Mouse (Mus musculus): ENCODE measurements at regions not wholly inside any gene's neighbourhood (a gene's known extent, or its start where the extent isn't known, plus 50 kb on each side); places are given as distances from the start of the nearest gene placed in this dataset.

DNA sequence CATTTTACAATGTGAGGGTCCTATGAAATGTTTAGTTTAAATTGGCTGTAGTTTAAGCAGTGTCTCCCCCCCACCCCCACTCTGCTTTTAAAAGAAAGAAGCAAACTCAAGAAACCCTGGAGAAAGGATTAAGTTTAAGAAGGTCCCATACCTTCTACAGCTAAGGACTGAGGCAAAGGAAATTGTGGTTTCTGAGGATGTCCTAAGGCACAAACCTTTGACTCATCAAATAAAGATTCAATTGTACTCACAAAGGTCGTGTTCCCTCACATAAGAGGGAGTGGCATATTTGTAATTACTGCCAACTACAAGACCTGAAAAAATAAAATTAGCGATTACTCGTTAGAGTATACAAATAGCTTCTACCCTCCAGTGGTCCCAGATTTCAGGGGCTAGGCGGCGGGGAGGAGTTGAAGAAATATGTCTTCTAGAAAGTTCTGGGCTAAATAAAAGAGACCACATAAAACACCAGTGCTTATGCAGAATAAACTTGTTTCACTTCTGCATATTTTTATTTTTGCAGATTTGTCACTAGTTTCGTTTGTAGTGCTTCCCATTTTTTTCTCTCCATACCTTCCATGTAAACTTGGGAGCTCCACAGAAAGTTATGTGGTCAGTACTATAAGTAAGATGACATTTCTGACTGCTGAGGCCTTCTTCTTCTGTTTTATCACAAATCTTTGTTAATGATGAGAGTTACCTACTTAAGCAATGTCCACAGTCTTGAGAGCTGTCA lies 127.0 kb downstream of the Csl start:
- Histone ChIP-seq H3K4me1 (ENCODE audit: control insufficient read depth, insufficient read depth, low read length) (no peaks in the 10 kb centered on the region), H3K27ac (ENCODE audit: insufficient read depth, low read length) (no peak overlapping the region), H3K4me3 (ENCODE audit: insufficient read depth, low read length) (no peak overlapping the region)
- TF ChIP-seq POLR2A (IDR thresholded peaks at IDR 0.05; ENCODE audit: extremely low read depth, insufficient read depth, low read length) (no peak), CTCF (IDR thresholded peaks at IDR 0.05; ENCODE audit: extremely low read depth, insufficient read depth, low read length) (no peak)

DNA sequence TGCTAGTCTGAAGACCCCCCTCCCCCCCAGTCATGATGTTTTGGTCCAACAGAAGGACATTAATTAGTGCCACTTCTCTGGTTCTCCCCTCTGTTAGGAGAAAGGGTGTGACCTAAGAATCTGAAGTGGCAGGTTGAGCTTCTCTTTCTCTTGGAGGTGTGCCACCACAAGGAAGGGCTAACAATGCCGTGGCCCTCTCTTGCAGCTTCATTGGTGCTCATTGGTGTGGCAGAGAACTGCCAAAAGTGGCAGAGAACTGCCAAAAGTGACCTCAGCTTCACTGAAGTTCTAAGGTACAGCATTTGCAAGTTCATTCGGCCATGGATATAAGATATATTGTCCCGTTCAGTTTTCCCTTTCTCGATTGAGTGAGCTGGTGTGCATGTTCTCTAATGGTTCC lies 123.7 kb downstream of the Csl start:
- Histone ChIP-seq H3K27ac (ENCODE audit: insufficient read depth, low read length) (no peak overlapping the region), H3K4me3 (ENCODE audit: insufficient read depth, low read length) (no peak overlapping the region), H3K4me1 (ENCODE audit: control insufficient read depth, insufficient read depth, low read length) (no peaks in the 10 kb centered on the region)
- TF ChIP-seq CTCF (IDR thresholded peaks at IDR 0.05; ENCODE audit: extremely low read depth, insufficient read depth, low read length) (no peak), POLR2A (IDR thresholded peaks at IDR 0.05; ENCODE audit: extremely low read depth, insufficient read depth, low read length) (no peak)

DNA sequence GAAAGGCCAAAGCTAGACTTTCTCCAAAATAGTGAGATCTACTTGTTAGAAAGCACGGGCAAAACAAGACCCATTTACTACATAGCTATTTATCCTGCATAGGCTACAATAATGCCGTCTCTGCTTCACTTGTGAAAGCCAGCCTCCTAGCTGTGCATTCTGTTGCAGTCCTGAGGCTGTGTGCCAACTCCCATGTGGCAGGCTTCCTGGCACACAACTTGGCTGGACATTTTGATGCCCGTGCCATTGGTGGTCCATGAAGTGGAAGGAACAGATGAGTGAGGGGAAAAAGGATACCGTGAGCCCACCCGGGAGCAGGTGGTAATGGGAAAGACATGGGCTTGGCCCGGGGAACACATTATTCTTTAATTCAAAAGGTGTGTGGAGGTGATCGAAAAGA lies 120.4 kb downstream of the Csl start:
- Histone ChIP-seq H3K27ac (ENCODE audit: insufficient read depth, low read length) (no peak overlapping the region), H3K4me3 (ENCODE audit: insufficient read depth, low read length) (no peak overlapping the region), H3K4me1 (ENCODE audit: control insufficient read depth, insufficient read depth, low read length) (no peaks in the 10 kb centered on the region)
- no peak for TF ChIP-seq CTCF (IDR thresholded peaks at IDR 0.05; ENCODE audit: extremely low read depth, insufficient read depth, low read length)
- no peak for TF ChIP-seq POLR2A (IDR thresholded peaks at IDR 0.05; ENCODE audit: extremely low read depth, insufficient read depth, low read length)

DNA sequence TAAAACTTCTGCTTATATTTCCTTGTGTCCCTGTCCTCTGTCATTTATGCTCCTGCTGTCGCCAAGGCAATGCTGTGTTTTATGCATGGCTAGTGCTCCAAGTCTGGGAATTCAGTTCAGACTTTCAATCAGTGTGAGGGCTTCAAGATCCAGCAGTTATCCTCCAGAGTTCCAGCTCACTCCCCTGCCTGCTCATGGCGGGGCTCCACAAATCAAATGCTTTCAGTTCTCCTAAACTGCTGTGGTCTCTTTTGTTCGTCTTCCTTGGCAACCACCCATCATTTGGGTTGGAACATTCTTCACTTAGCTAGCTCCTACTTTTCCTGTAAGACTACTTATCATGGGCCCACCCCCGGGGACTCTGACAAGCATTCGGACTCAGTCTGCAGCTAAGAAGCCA lies 120.0 kb downstream of the Csl start:
- no peak overlapping the region for H3K27ac ChIP-seq (ENCODE audit: insufficient read depth, low read length)

DNA sequence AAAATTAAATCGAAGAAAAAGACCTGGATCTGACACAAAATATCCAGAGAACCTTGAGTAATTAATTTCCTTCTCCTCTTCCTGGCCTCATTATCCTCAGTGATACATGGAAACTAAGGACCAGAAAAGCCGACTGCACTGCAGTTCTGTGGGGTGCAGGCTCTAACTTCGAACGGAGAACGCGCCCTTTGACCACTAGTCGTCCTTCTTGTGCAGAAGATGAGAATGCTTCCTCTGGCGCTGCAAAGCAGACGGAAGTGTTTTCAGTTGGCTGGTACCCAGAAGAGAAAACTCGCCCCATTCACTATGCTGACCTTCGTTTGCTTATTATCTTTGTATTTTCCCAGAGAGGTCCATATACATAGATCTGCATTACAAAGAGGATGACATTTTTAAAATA lies 117.7 kb downstream of the Csl start:
- H3K4me3 ChIP-seq (ENCODE audit: insufficient read depth, low read length) = no peak overlapping the region
- no peak for TF ChIP-seq POLR2A (IDR thresholded peaks at IDR 0.05; ENCODE audit: extremely low read depth, insufficient read depth, low read length)
- TF ChIP-seq CTCF (IDR thresholded peaks at IDR 0.05; ENCODE audit: extremely low read depth, insufficient read depth, low read length) = peak; percentile 86

More for the DNA sequence above, 120.0 kb downstream of the Csl start:
- Histone ChIP-seq H3K4me3 (ENCODE audit: insufficient read depth, low read length) (no peak overlapping the region), H3K4me1 (ENCODE audit: control insufficient read depth, insufficient read depth, low read length) (no peaks in the 10 kb centered on the region)
- TF ChIP-seq CTCF (IDR thresholded peaks at IDR 0.05; ENCODE audit: extremely low read depth, insufficient read depth, low read length) (no peak), POLR2A (IDR thresholded peaks at IDR 0.05; ENCODE audit: extremely low read depth, insufficient read depth, low read length) (no peak)

DNA sequence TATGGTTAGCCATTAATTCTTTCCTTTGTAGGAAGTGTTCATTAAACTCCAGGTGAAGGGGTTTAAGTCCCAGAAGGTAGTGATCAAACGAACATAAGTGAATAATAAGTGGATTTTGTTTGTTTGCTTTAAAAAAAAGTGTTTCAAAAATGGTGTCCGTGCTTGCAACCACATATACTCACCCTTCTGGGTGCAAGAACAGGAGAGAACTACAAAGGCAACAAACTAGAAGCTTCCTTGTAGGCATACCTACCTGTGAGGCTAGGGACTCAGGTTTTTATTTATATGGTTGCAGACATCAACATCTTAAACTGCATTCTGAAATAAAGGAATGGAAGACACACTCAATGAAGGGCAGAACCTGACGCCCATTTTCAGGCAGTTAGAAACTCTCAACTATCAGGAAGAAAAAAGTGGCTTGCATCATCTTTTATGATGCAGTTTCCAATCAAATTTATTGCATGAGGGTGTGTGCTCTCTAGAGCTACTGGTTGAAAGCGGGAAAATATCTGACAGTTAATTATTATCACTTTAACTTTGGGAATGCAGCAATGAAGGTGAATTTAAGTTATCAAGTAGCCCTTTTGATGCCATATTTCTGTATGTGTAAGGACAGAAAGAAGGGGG lies 117.1 kb downstream of the Csl start:
- Histone ChIP-seq H3K27ac (ENCODE audit: insufficient read depth, low read length) (no peak overlapping the region), H3K4me1 (ENCODE audit: control insufficient read depth, insufficient read depth, low read length) (no peaks in the 10 kb centered on the region), H3K4me3 (ENCODE audit: insufficient read depth, low read length) (no peak overlapping the region)
- no peak for TF ChIP-seq CTCF (IDR thresholded peaks at IDR 0.05; ENCODE audit: extremely low read depth, insufficient read depth, low read length)
- TF ChIP-seq POLR2A (IDR thresholded peaks at IDR 0.05; ENCODE audit: extremely low read depth, insufficient read depth, low read length) = no peak

More for the DNA sequence above, 117.7 kb downstream of the Csl start:
- H3K27ac ChIP-seq (ENCODE audit: insufficient read depth, low read length) = no peak overlapping the region
- no peaks in the 10 kb centered on the region for H3K4me1 ChIP-seq (ENCODE audit: control insufficient read depth, insufficient read depth, low read length)

DNA sequence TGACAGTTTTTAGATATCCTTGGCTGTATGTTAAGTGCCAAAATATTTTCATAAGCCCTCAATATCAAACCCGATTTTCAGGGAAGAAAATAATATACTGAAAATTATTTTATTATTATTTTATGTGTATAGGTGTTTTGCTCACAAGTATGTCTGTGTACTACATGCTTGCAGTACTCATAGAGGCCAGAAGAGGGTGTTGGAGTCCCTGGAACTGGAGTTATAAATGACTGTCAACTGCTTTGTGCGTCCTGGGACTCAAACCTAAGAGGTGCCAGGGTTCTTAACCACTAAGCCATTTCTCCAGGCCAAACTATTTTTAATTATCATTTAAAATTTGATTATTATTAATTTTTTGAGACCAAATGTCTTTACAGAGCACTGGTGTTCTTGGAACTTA lies 114.5 kb downstream of the Csl start:
- Histone ChIP-seq H3K4me3 (ENCODE audit: insufficient read depth, low read length) (no peak overlapping the region), H3K4me1 (ENCODE audit: control insufficient read depth, insufficient read depth, low read length) (no peaks in the 10 kb centered on the region), H3K27ac (ENCODE audit: insufficient read depth, low read length) (no peak overlapping the region)
- no peak for TF ChIP-seq CTCF (IDR thresholded peaks at IDR 0.05; ENCODE audit: extremely low read depth, insufficient read depth, low read length)
- TF ChIP-seq POLR2A (IDR thresholded peaks at IDR 0.05; ENCODE audit: extremely low read depth, insufficient read depth, low read length) = no peak

DNA sequence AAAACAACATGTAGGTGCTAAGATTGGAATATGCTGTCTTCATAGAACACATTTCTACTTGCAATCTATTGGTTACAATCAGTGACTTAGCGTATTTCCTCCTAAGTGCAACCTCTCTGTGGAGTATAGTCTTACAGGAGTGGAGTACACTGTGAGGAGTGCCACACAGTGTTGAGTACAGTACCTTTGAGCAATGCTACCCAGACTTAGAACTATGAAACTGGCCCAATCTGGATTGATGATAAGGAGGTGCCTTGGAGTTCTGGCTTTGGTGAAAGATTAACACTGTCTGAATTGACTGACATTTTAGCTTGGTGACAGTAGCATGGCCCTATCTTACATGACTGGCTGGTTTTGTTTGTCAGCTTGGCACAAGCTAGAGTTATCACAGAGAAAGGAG lies 107.4 kb downstream of the Csl start:
- Histone ChIP-seq H3K4me3 (ENCODE audit: insufficient read depth, low read length) (no peak overlapping the region), H3K4me1 (ENCODE audit: control insufficient read depth, insufficient read depth, low read length) (no peaks in the 10 kb centered on the region), H3K27ac (ENCODE audit: insufficient read depth, low read length) (no peak overlapping the region)
- TF ChIP-seq CTCF (IDR thresholded peaks at IDR 0.05; ENCODE audit: extremely low read depth, insufficient read depth, low read length) = no peak
- no peak for TF ChIP-seq POLR2A (IDR thresholded peaks at IDR 0.05; ENCODE audit: extremely low read depth, insufficient read depth, low read length)

DNA sequence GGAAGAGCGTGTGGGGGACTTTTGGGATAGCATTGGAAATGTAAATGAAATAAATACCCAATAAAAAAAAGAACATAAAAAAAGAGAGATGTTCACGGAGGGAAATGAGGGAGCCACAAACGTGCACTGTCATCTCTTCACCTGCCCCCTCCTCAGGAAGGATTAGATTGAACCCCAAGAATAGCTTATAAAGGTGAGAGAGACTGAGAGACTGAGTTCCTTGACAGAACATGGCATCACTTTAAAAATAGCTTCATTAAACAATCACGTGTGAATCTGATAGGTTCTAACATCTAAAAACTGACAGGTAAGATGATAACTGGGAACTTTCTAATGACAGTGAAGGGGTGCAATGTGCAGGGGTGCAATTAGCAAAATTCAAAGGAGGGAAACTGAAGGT lies 105.2 kb downstream of the Csl start:
- H3K27ac ChIP-seq (ENCODE audit: insufficient read depth, low read length) = no peak overlapping the region
- TF ChIP-seq CTCF (IDR thresholded peaks at IDR 0.05; ENCODE audit: extremely low read depth, insufficient read depth, low read length) = no peak
- no peak for TF ChIP-seq POLR2A (IDR thresholded peaks at IDR 0.05; ENCODE audit: extremely low read depth, insufficient read depth, low read length)
- no peak overlapping the region for H3K4me3 ChIP-seq (ENCODE audit: insufficient read depth, low read length)
- no peaks in the 10 kb centered on the region for H3K4me1 ChIP-seq (ENCODE audit: control insufficient read depth, insufficient read depth, low read length)

DNA sequence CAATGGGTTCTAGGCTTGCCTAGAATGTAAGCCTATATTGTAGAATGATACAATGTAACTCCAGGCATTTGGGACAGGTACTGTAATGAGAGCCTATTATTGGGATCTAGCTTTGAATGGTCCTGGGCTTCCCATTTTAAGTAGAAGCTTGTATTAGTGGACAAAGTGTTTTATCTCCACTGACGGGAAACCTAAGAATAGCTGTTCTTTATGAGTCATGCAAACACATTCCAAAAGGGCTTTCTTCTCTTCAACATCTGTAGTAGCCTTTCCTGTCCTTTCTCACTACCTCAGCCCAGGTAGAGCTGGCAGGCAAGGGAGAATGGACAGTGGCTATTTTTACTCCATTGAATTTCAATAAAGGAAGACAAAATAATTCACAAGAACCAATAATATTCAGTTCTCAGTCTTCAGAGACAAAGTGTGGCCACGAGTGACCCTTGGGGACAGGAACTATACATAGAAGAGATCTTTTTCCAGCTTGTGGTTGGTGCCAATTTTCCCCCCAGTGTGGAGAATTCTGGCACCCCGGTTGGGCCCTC lies 82.8 kb downstream of the Csl start:
- TF ChIP-seq CTCF (IDR thresholded peaks at IDR 0.05; ENCODE audit: extremely low read depth, insufficient read depth, low read length) (no peak), POLR2A (IDR thresholded peaks at IDR 0.05; ENCODE audit: extremely low read depth, insufficient read depth, low read length) (no peak)
- Histone ChIP-seq H3K27ac (ENCODE audit: insufficient read depth, low read length) (no peak overlapping the region), H3K4me3 (ENCODE audit: insufficient read depth, low read length) (no peak overlapping the region), H3K4me1 (ENCODE audit: control insufficient read depth, insufficient read depth, low read length) (no peaks in the 10 kb centered on the region)

All from cortical plate, adult 2 months (tissue).